Mouse (Mus musculus) liver, embryonic 12.5 days (tissue): ENCODE measurements around the gene U2af2. TPM values are rescaled to one million over a fixed set of nuclear protein-coding genes. Genes with fewer than 3 reads are reported as not detected.
"Not testable (repeated sequence)": the region's sequence is repeated elsewhere in the genome, so short reads cannot be mapped to it uniquely, and the experiment has no call there.

ENCODE experiments used
- ATAC-seq: fragments of 200-750 bp; cut with Nextera tagmentation; 2 replicates; pipeline ENCODE4 v1.8.0; 2017; ENCODE audit warnings: moderate number of reproducible peaks, mild to moderate bottlenecking, moderate library complexity
- H3K27ac ChIP-seq: fragments of 300-500 bp; sonication (generic); 2 replicates; pipeline ENCODE4 v1.5.1; 2016; ENCODE audit warnings: mild to moderate bottlenecking
- H3K27me3 ChIP-seq: fragments of 300-500 bp; sonication (generic); replicated peaks from 2 replicates; pipeline ENCODE4 v1.6.1; 2016; ENCODE audit warnings: mild to moderate bottlenecking, moderate library complexity
- H3K36me3 ChIP-seq: fragments of 300-500 bp; sonication (generic); 2 replicates; pipeline ENCODE4 v1.6.1; 2016; ENCODE audit warnings: mild to moderate bottlenecking, moderate library complexity
- H3K4me1 ChIP-seq: fragments of 300-500 bp; sonication (generic); 2 replicates; pipeline ENCODE4 v1.6.1; 2016
- H3K4me2 ChIP-seq: fragments of 300-500 bp; sonication (generic); 2 replicates; pipeline ENCODE4 v1.6.1; 2016; ENCODE audit warnings: mild to moderate bottlenecking, moderate library complexity
- H3K4me3 ChIP-seq: fragments of 300-500 bp; sonication (generic); 2 replicates; pipeline ENCODE4 v1.5.1; 2016; ENCODE audit warnings: mild to moderate bottlenecking, moderate library complexity
- H3K9ac ChIP-seq: fragments of 300-500 bp; sonication (generic); 2 replicates; pipeline ENCODE4 v1.6.1; 2016; ENCODE audit warnings: mild to moderate bottlenecking, moderate library complexity
- H3K9me3 ChIP-seq: fragments of 300-500 bp; sonication (generic); replicated peaks from 2 replicates; pipeline ENCODE4 v1.6.1; 2016; ENCODE audit warnings: mild to moderate bottlenecking, moderate library complexity
- WGBS: fragments of 180-500 bp; shearing (Covaris S2); methylation state at CpG from one replicate; pipeline ENCODE4 v1.1.7; 2016; ENCODE audit not compliant: insufficient replicate concordance; 5-methylcytosine and 5-hydroxymethylcytosine counted together
- polyA plus RNA-seq: library from polyadenylated mRNA; unstranded; fragments of >200 nt; fragmentation: Nextera tagmentation; extraction: Ambion mirVana; gene quantifications from 2 replicates; pipeline ENCODE4 v1.2.1, GENCODE M21; 2016

Gene U2af2
- 97.6 and 109 TPM in 2 replicates for polyA plus RNA-seq

DNA sequence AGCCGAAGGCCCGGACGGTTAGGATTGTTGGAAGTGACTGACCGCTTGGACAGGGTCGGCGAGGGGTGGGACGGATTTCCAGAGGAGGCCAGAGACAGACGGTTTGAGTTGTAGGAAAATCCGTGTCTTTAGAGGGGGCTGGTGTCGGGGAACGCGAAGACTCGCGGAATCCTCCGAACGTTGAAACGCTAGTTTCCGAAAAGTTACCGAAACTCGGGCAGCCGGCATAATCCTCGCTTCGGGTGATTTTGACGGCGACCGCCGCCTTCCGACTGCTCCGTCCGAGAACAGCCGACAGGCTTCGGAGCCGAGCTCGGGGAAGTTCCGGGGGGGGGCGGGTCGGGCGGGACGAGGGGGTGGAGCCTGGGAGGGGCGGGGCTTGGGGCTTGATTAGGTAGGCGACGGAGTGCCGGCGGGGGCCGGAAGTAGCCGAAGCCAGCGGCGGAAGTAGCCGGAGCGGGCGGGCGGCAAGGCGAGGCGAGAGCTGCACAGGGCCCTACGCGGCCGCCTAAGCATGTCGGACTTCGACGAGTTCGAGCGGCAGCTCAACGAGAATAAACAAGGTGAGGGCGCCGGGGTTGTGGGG lies at the start of gene U2af2:
Gene U2af2 (plus strand): TSS at position 370 of the 586 bp plus-strand sequence.
- Histone ChIP-seq H3K27me3 (peaks cover 27% of the 10 kb centered on the region), H3K4me3 (peak within 1 kb of the TSS; percentile 77), H3K4me1 (peaks cover 53% of the 10 kb centered on the region), H3K9me3 (no peaks in the 10 kb centered on the region), H3K36me3 (peaks cover 27% of the 10 kb centered on the region), H3K4me2 (peak within 1 kb of the TSS; percentile 96), H3K27ac (peak within 1 kb of the TSS; percentile 99), H3K9ac (peak within 1 kb of the TSS; percentile 94)
- WGBS = under 1% methylated on average over 56 of the region's 65 CpGs
- peak; percentile 78 for ATAC-seq

- H3K4me3 ChIP-seq = peak overlapping the region; percentile 78
- peaks cover 68% of the 10 kb centered on the region for H3K36me3 ChIP-seq
- no peaks in the 10 kb centered on the region for H3K27me3 ChIP-seq
- no peak for ATAC-seq
- 82% methylated on average over 27 of the region's 27 CpGs for WGBS
- H3K9me3 ChIP-seq = 0 out of 2 replicates have a peak, but pooled peaks cover 5% of the 10 kb centered on the region
- H3K27ac ChIP-seq = peak overlapping the region; percentile 41; the same call in 1 of the 2 replicates
- peak overlapping the region; percentile 85 for H3K9ac ChIP-seq
- peak overlapping the region; percentile 85 for H3K4me2 ChIP-seq
- peaks cover 25% of the 10 kb centered on the region for H3K4me1 ChIP-seq
These were observed 49.0 kb upstream of the U2af2 start for GRCm38 (mm10) chr7:5012681-5013513.

DNA sequence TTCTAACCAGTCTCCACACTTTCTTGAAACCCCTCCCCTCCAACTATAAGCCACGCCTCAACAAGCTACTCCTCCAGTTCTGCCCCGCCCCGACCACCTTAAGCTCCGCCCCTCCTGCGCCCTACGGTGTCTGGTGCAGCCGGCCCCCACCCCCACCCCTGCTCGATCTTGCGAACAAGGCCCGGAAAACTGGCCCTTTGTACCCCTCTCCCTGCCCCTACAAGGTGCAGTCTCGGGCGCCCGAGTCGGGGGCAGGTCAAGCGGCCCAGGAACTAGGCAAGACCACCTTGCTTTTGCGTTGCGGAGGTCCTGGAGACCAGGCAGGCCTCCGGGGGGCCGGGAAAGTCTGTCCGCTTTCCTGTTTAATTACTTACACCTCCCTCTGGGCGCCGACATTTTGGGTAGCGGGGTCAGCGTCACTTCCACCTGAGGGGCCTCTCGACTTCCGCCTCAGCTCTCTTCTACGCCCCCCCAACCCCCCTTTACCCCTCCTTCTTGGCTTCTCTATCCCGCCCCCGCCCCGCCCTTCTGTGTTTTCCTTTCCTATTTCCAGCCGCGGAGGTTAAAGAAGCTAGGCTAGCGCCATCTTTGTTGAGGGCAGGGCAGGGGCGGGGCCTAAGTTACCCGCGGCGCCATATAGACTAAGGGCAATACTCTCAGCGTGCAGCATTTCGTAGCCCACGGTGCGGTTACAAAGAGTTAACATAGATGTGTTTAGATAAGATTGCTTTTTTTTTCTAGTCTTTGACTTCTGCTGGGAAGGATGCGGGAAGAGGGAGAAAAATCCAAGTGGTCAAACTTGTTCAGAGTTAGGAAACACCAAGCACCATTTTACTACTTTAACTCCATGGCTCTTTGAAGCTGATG lies 47.5 kb upstream of the U2af2 start, which contains the start of the genes Zfp524 and Fiz1:
Gene Zfp524 (plus strand): TSS at position 165 of the 867 bp plus-strand sequence.
Gene Fiz1 (minus strand): TSS at position 447 of the 867 bp plus-strand sequence.
- H3K4me2 ChIP-seq = peak within 1 kb of the TSS; percentile 85
- H3K27ac ChIP-seq = peak within 1 kb of the TSS; percentile 97
- H3K4me3 ChIP-seq = peak within 1 kb of the TSS; percentile 78
- under 1% methylated on average over 41 of the region's 42 CpGs for WGBS
- peaks cover 32% of the 10 kb centered on the region for H3K4me1 ChIP-seq
- H3K9ac ChIP-seq = peak within 1 kb of the TSS; percentile 85
- no peaks in the 10 kb centered on the region for H3K27me3 ChIP-seq
- H3K9me3 ChIP-seq = 0 out of 2 replicates have a peak, but pooled peaks cover 5% of the 10 kb centered on the region
- peak; percentile 77 for ATAC-seq
- H3K36me3 ChIP-seq = peaks cover 58% of the 10 kb centered on the region

DNA sequence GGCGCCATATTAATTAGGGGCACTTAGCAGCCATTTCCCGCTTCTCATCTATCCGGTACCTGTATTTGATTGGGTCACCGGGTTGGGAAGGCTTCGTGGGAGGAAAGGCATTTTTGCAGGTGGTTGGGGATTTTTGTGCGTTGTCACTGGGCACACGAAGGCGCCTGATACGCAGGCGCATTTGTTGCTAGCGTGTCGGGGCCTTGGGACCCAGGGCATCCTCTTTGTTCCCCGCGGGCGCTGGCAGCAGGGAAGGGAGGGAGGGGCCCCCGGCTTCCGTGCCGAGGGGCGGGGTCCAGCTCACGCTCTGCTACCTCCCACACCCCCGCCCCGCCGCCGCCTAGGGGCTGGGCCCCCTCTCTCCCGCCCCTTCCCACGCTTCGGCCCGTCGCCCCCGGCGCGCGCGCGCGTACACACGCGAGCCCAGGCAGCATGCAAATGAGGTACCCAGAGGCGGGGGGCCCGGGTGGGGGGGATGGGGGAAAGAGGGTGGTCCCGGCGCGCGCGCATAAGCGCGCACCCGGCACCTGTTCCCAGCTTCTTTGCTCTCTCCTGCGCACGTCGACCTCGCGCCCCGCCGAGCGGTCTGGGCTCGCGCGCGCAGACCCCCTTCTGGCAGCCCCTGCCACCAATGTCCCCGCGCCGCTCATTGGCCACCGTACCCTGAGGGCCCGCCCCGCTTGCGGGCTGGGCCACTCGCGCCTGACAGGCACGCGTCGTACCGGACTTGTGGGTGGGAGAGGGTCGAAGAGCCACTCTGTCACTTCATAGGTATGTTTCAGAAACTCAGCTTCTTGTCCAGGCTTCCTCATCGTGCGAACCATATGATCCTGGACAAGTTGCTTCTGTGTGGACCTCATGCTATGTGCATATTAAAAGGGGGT lies 46.6 kb upstream of the U2af2 start, which contains the start of gene Gm44973:
Gene Gm44973 (plus strand): TSS at position 379 of the 884 bp plus-strand sequence.
- Histone ChIP-seq H3K9me3 (0 out of 2 replicates have a peak, but pooled peaks cover 5% of the 10 kb centered on the region), H3K9ac (peak within 1 kb of the TSS; percentile 85), H3K27me3 (no peaks in the 10 kb centered on the region), H3K4me3 (peak within 1 kb of the TSS; percentile 78), H3K4me2 (peak within 1 kb of the TSS; percentile 85), H3K27ac (peak within 1 kb of the TSS; percentile 97), H3K4me1 (peaks cover 36% of the 10 kb centered on the region), H3K36me3 (peaks cover 49% of the 10 kb centered on the region)
- ATAC-seq = peak; percentile 76
- under 1% methylated on average over 52 of the region's 76 CpGs for WGBS

- peak overlapping the region; percentile 97 for H3K27ac ChIP-seq
- 51% methylated on average over 3 of the region's 3 CpGs for WGBS
- H3K4me3 ChIP-seq = peak overlapping the region; percentile 78
- no peaks in the 10 kb centered on the region for H3K27me3 ChIP-seq
- peaks cover 42% of the 10 kb centered on the region for H3K36me3 ChIP-seq
- H3K9me3 ChIP-seq = 0 out of 2 replicates have a peak, but pooled peaks cover 5% of the 10 kb centered on the region
- no peak for ATAC-seq
- H3K9ac ChIP-seq = peak overlapping the region; percentile 85
- H3K4me1 ChIP-seq = peaks cover 40% of the 10 kb centered on the region
- peak overlapping the region; percentile 85 for H3K4me2 ChIP-seq
These were observed 45.9 kb upstream of the U2af2 start for GRCm38 (mm10) chr7:5016057-5016456.

DNA sequence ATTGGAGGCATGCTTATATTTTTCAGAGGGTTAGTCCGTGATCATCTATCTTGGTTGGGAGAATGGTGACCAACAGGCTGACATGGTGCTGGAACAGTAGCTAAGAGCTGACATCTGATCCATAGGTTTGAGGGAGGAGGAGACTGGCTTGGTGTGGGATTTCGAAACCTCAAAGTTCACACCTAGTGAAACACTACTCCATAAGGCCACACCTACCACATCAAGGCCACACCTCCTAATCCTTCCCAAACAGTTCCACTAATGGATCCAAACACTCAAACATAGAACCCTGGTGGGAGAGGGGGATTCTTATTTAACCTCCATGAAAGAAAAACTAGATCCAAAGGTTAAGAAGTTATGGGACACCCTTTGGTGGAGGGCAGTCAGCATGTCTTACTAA lies 45.0 kb upstream of the U2af2 start:
- no peak for ATAC-seq
- no peak overlapping the region for H3K4me3 ChIP-seq

GRCm38 (mm10) chr7:5017352-5017751 lies 44.6 kb upstream of the U2af2 start:
- Histone ChIP-seq H3K27ac (no peak overlapping the region), H3K36me3 (peaks cover 39% of the 10 kb centered on the region), H3K4me2 (no peak overlapping the region), H3K27me3 (no peaks in the 10 kb centered on the region), H3K4me3 (no peak overlapping the region), H3K9ac (no peak overlapping the region), H3K4me1 (peaks cover 52% of the 10 kb centered on the region), H3K9me3 (0 out of 2 replicates have a peak, but pooled peaks cover 5% of the 10 kb centered on the region)
- WGBS = 85% methylated on average over 16 of the region's 16 CpGs
- no peak for ATAC-seq

More for the DNA sequence above, 45.0 kb upstream of the U2af2 start:
- Histone ChIP-seq H3K9ac (no peak overlapping the region), H3K27ac (no peak overlapping the region), H3K36me3 (peaks cover 39% of the 10 kb centered on the region), H3K9me3 (0 out of 2 replicates have a peak, but pooled peaks cover 5% of the 10 kb centered on the region), H3K4me2 (no peak overlapping the region), H3K4me1 (peaks cover 48% of the 10 kb centered on the region), H3K27me3 (no peaks in the 10 kb centered on the region)
- WGBS = 86% methylated on average over 2 of the region's 2 CpGs

GRCm38 (mm10) chr7:5017931-5018330 lies 44.0 kb upstream of the U2af2 start:
- 92% methylated on average over 21 of the region's 21 CpGs for WGBS
- Histone ChIP-seq H3K9ac (no peak overlapping the region), H3K4me1 (peaks cover 52% of the 10 kb centered on the region), H3K4me3 (no peak overlapping the region), H3K4me2 (no peak overlapping the region), H3K36me3 (peaks cover 39% of the 10 kb centered on the region), H3K27ac (no peak overlapping the region), H3K27me3 (no peaks in the 10 kb centered on the region), H3K9me3 (0 out of 2 replicates have a peak, but pooled peaks cover 5% of the 10 kb centered on the region)
- ATAC-seq = no peak

- Histone ChIP-seq H3K4me1 (peaks cover 44% of the 10 kb centered on the region), H3K4me3 (peak overlapping the region; percentile 88), H3K27ac (peak overlapping the region; percentile 97), H3K36me3 (peaks cover 53% of the 10 kb centered on the region), H3K9ac (peak overlapping the region; percentile 95), H3K4me2 (peak overlapping the region; percentile 76)
- not testable (repeated sequence) for H3K9me3 ChIP-seq, H3K27me3 ChIP-seq, ATAC-seq
- 27% methylated on average over 8 of the region's 8 CpGs for WGBS
These were observed 42.4 kb upstream of the U2af2 start for GRCm38 (mm10) chr7:5019576-5019975.

GRCm38 (mm10) chr7:5020000-5020681 lies 41.8 kb upstream of the U2af2 start, which contains the start of the genes Zfp865 and Ccdc106:
Gene Zfp865 (plus strand): TSS chr7:5020376.
Gene Ccdc106 (plus strand): TSS chr7:5020553.
- ATAC-seq = peak; percentile 87
- WGBS = under 1% methylated on average over 44 of the region's 49 CpGs

More at GRCm38 (mm10) chr7:5020000-5020681, 41.8 kb upstream of the U2af2 start, which contains the start of the genes Zfp865 and Ccdc106:
- Histone ChIP-seq H3K27me3 (no peaks in the 10 kb centered on the region), H3K4me1 (peaks cover 44% of the 10 kb centered on the region), H3K36me3 (peaks cover 59% of the 10 kb centered on the region), H3K9me3 (0 out of 2 replicates have a peak, but pooled peaks cover 5% of the 10 kb centered on the region), H3K27ac (peak within 1 kb of the TSS; percentile 97), H3K4me3 (peak within 1 kb of the TSS; percentile 88), H3K9ac (peak within 1 kb of the TSS; percentile 95), H3K4me2 (peak within 1 kb of the TSS; percentile 76)
